Mouse (Mus musculus) urinary bladder, adult 18-20 months (tissue): ENCODE measurements at regions not wholly inside any gene's neighbourhood (a gene's known extent, or its start where the extent isn't known, plus 50 kb on each side); places are given as distances from the start of the nearest gene placed in this dataset.
"Not testable (repeated sequence)": the region's sequence is repeated elsewhere in the genome, so short reads cannot be mapped to it uniquely, and the experiment has no call there.

Experiments
- DNase-seq, 2 experiments: peaks; one replicate each; pipeline ENCODE4 v3.0.0; 2022; ENCODE audit warnings: low spot score in 2 of 2, mixed read lengths in 2 of 2

DNA sequence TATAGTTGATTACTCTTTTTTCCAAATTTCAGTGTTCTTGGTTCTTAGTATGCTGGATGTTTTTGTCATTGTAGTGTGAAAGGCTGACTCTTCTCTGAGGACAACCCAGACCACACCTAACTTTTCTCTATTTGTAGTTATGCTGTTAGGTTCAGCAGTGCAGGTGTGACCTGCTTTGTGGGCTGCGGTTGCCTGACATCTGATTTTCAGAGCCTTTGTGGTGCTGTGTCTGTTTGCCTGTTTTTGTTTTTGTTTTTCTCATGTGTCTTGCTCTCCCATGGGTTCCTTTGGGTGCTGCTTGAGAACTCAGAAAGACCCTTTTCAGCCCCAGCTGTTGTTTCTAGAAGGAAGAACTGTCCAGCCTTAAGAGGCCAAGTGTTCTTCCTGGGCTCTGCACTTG is 52.0 kb upstream of the Trpm1 start:
- no peak for DNase-seq

DNA sequence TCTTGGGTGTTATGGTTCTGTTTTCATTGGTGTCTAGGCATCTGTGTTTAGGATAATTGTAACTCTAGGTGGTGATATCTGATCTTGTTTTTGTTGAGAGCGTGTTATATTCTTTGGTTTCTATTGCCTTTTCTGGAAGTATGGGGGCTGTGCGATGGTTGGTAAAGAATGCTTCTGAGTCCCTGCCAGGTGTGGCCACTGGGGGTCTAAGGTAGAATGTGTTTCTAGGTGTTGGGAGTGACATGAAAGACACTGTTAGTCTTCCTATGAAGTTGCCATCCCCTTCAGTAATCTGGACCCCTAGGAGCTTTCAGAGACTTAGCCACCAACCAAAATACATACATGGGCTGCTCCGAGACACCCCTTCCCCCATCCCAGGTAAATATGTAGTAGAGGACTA is 54.0 kb upstream of the Trpm1 start:
- no peak for DNase-seq

DNA sequence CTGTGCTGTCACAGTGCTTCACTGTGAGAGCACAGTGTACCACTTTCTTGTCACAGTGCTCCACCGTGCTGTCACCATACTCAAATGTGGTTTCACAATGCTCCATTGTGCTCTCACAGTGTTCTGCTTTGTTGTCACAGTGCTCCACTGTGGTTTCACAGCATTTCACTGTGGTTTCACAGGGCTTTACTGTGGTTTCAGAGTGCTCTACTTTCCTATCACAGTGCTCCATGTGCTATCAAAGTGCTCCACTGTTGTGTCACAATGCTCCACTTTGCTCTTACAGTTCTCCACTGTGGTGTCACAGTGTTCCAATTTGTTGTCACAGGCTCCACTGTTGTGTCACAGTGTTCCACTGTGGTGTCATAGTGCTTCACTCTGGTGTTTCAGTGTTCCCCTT is 63.6 kb upstream of the Trpm1 start:
- DNase-seq: no peak

DNA sequence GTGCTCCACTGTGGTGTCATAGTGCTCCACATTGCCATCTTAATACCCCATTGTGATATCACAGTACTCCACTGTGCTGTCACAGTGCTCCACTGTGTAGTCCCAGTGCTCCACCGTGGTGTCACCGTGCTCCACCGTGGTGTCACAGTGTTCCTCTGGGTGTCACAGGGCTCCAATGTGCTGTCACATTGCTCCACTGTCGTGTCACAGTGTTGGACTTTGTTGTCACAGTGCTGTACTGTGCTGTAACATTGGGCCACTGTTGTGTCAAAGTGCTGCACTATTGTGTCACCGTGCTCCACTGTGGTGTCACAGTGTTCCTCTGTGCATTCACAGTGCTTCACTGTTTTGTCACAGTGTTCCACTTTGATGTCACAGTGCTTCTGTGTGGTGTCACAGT is 64.6 kb upstream of the Trpm1 start:
- DNase-seq: no peak

DNA sequence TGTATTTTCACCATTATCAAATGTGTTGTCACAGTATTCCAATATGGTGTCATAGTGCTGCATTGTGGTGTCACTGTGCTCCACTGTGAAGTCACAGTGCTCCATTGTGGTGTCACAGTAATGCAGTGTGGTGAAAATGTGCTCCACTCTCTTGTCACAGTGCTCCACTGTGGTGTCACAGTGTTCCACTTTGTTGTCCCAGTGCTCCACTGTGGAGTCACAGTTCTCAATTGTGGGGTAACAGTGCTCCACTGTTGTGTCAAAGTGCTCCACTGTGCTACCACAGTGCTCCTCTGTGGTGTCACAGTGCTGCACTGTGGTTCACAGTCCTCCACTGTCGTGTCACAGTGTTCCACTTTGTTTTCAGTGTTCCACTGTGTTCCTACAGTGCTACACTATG is 69.7 kb upstream of the Trpm1 start:
- DNase-seq: not testable (repeated sequence)

DNA sequence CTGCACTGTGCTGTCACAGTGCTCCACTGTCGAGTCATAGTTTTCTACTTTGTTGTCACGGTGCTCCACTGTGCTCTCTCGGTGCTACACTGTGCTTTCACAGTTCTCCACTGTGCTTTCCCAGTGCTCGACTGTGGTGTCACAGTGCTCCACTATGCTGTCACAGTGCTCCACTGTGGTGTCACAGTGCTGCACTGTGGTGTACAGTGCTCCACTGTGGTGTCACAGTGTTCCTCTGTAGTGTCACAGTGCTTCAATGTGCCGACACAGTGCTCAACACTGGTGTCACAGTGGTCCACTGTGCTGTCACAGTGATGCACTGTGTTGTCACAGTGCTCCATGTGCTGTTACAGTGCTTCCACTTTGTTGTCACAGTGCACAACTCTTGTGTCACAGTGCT is 71.0 kb upstream of the Trpm1 start:
- no peak for DNase-seq

DNA sequence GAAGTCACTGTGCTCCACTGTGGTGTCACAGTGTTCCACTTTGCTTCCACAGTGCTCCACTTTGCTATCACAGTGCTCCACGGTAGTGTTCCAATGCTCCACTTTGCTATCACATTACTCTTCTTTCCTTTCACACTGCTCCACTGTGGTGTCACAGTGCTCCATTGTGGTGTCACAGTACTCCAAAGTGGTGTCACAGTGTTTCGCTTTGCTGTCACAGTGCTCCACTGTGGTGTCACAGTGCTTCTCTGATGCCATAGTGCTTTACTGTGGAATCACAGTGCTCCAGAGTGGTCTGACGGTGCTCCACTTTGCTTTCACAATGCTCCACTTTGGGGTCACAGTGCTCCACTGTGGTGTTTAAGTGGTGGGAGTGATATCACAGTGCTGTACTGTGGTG is 71.4 kb upstream of the Trpm1 start:
- no peak for DNase-seq

DNA sequence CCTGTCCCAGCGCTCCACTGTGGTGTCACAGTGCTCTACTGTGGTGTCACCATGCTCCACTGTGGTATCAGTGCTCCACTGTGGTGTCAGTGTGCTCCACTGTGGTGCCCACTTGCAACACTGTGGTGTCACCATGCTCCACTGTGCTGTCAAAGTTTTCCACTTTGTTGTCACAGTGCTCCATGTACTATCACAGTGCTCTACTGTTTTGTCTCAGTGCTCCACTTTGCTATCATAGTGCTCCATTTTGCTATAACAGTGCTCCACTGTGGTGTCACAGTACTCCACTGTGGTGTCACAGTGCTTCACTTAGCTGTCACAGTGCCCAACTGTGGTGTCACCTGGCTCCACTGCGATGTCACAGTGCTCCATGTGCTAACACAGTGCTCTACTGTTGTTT is 72.0 kb upstream of the Trpm1 start:
- DNase-seq: no peak

DNA sequence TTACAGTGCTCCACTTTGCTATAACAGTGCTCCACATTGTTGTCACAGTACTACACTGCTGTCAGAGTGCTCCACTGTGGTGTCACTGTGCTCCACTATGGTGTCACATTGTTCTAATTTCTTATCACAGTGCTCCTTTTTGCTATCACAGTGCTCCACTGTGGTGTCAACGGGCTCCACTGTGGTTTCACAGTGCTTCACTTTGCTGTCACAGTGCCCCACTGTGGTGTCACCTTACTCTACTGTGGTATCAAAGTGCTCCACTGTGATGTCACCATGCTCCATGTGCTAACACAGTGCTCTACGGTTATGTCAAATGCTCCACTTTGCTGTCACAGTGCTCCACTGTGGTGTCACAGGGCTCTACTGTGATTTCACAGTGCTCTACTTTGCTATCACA is 72.6 kb upstream of the Trpm1 start:
- no peak for DNase-seq

DNA sequence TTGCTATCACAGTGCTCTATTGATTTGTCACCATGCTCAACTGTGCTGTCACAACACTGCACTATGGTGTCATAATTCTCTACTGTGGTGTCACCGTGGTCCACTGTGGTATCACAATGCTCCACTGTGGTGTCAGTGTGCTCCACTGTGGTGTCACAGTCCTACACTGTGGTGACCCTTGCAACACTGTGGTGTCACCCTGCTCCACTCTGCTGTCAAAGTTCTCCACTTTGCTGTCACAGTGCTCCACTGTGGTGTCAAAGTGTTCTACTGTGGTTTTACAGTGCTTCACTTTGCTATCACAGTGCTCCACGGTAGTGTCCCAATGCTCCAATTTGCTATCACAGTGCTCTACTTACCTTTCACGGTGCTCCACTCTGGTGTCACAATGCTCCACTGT is 74.3 kb upstream of the Trpm1 start:
- DNase-seq: no peak

DNA sequence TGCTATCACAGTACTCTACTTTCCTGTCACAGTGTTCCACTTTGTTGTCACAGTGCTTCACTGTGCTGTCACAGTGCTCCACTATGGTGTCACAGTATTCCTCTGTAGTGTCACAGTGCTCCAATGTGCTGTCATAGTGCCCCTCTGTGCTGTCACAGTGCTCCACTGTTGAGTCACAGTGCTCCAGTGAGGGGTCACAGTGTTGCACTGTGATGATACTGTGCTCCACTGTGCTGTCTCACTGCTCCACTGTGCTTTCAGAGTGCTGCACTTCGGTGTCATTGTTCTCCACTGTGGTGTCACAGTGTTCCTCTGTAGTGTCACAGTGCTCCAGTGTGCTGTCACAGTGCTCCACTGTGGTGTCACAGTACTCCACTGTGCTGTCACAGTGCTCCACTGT is 75.0 kb upstream of the Trpm1 start:
- DNase-seq: no peak

DNA sequence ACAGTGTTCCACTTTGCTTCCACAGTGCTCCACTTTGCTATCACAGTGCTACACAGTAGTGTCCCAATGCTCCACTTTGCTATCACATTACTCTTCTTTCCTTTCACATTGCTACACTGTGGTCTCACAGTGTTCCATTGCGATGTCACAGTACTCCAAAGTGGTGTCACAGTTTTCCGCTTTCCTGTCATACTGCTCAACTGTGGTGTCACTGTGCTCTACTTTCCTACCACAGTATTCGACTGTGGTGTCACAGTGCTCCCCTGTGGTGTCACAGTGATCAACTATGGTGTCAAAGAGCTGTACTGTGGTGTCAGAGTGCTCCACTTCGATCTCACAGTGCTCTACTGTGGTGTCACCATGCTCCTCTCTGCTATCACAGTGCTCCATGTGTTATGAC is 76.1 kb upstream of the Trpm1 start:
- no peak for DNase-seq

DNA sequence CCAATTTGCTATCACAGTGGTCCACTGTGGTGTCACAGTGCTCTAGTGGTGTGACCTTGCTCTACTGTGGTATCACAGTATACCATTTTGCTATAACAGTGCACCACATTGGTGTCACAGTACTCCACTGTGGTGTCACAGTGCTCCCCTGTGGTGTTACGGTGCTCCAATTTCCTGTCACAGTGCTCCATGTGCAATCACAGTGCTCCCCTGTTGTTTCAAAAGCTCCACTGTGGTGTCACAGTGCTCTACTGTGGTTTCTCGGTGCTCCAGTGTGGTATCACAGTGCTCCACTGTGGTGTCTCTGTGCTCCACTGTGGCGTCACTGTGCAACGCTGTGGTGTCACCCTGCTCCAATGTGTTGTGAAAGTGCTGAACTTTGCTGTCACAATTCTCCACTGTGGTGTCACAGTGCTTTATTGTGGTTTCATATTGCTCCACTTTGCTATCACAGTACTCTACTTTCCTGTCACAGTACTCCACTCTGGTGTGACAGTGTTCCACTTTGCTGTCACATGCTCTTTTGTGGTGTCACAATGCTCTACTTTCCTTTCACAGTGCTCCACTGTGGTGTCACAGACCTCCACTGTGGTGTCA is 76.8 kb upstream of the Trpm1 start:
- no peak for DNase-seq

DNA sequence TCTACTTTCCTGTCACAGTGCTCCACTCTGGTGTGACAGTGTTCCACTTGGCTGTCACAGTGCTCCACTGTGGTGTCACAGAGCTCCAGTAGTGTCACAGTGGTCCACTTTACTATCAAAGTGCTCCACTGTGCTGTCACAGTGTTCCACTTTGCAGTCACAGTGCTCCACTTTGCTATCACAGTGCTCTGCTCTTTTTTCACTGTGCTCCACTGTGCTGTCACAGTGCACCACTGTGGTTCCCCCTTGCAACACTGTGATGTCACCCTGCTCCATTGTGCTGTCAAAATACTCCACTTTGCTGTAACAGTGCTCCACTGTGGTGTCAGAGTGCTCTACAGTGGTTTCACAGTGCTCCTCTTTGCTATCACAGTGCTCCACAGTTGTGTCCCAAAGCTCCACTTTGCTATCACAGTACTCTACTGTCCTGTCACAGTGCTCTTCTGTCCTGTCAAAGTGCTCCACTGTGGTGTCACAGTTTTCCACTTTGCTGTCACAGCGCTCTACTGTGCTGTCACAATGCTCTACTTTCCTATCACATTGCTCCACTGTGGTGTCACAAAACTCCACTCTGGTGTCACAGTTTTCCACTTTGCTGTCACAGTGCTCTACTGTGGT is 77.8 kb upstream of the Trpm1 start:
- no peak for DNase-seq

DNA sequence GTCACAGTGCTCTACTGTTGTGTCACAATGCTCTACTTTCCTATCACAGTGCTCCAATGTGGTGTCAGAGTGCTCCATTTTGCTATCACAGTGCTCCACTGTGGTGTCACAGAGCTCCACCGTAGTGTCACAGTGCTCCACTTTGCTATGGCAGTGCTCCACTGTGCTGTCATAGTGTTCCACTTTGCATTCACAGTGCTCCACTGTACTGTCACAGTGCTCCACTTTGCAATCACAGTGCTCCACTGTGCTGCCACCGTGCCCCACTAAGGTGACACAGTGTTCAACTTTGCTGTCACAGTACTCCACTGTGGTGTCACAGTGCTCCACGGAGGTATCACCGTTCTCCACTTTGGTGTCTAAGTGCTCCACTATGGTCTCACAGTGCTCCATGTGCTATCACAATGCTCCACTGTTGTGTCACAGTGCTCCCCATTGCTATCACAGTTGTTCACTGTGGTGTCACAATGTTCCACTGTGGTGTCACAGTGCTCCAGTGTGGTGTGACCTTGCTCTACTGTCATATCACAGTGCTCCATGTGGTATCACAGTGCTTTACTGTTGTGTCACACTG is 78.9 kb upstream of the Trpm1 start:
- no peak for DNase-seq

DNA sequence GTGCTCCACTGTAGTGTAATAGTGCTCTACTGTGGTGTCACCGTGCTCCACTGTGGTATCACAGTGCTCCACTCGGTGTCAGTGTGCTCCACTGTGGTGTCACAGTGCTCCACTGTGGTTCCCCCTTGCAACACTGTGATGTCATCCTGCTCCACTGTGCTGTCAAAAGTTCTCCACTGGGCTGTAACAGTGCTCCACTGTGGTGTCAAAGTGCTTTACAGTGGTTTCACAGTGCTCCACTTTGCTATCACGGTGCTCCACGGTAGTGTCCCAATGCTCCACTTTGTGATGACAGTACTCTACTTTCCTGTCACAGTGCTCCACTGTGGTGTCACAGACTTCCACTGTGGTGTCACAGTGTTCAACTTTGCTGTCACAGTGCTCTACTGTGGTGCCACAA is 79.4 kb upstream of the Trpm1 start:
- DNase-seq: no peak

DNA sequence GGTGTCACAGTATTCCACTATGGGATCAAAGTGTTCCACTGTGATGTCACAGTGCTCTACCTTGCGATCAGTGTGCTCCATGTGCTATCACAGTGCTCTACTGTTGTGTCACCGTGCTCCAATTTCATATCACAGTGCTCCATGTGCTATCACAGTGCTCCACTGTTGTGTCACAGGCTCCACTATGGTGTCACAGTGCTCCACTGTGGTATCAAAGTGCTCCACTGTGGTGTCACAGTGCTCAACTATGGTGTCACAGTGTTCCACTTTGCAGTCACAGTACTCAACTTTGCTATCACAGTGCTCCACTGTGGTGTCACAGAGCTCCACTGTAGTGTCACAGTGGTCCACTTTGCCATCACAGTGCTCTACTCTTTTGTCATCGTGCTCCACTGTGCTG is 79.9 kb upstream of the Trpm1 start:
- DNase-seq: no peak

DNA sequence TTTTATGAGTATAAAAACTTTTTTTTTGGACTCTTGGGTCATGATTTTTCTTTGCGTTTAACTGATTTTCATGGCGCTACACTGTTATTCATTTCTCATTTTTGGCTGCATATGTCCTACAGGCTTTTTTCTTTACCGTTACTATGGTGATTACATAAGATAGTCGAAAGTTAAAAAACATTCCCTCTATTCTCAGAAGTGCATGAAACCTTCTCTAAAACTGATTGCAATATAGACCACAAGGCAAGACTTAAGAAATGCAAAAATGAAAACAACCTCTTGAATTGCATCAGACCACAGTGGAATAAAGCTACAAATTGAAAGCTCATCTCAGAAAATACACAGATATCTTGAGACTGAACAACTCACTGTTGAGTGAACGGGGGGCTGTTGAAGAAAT is 82.7 kb upstream of the Trpm1 start:
- no peak for DNase-seq

DNA sequence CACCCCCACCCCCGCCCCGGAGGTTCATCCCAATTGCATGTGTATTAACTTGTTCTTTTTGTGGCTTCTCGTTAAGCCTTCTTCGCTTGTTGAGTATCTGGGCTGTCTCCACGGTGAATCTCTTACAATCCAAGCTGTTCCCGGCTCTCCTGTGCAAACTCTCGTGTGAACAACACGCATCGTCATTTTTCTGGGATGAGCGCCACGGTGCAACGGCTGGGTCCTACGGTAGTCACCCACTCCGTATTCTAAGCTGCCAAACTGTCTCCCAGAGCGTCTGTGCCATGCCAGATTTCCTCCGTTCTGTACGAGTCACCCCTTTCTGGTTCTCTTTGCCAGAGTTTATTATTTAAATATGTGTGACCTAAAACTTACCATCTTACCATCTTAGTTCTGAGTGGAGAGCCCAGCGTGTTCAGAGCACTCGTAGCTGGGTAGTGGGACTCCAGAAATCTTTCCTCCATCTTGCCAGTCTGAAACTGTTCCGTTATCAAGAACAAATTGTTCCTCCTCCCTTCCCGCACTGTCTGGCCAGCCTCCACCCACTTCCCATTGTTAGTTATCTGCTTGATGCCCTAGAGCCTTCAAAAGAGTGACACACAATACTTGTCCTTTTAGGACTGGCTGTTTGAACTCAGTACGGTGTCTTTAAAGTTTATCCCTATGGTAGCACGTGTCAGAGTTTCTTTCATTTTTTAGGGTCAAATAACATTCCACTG is 87.9 kb upstream of the Trpm1 start:
- no peak for DNase-seq

DNA sequence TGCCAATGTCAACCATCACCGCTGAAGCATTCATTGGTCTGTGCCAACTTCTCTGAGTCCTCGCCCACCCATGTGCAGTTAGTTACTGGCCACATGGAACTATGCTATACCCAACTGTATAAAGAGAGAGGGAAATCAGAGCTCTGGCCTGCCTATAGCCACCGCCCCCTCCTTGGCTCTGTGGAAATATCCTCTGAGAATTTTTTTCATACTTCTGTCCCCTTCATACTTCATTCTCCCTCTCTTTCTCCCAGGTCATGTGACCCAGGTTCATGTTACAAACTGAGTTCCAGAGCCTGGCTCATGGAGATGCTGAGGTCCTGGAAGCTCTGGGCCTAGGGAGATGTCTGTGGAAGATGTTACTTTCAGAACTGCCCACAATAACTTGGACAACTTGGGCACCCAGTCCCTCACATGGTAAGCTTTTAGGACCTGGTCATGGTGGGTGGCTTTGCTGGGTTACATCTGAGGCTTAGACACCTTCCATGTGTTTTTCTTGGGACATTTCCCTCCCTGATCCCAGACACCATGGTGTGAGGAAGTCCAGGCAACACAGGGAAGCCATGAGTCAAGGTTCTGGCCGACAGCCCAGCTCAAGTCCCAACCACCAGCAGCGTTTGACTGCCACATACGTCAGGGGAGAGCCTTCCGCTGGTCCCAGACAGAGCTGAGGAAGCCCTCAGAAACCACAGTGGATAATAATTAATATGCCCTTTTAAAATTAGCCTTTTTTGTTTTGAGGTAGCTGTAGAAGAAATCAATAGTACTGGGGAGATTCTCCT is 89.0 kb upstream of the Trpm1 start:
- no peak for DNase-seq

DNA sequence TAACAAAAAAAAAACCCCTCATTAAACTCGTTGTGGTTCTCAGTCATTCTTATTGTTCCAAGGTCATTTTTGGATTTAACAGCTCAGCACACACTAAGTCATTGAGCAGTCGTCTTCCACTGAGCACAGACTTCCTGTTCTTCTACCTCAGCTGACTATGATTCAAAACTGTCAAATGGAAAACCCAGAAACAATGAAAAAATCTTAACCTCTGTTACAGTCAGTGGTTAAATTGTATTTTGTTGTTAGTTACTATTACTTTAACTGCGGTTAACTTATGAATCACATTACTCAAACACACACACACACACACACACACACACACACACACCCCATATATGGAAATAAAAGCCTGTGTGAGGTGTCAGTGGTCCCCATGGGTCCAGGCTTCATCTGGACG is 92.5 kb upstream of the Trpm1 start:
- no peak for DNase-seq

DNA sequence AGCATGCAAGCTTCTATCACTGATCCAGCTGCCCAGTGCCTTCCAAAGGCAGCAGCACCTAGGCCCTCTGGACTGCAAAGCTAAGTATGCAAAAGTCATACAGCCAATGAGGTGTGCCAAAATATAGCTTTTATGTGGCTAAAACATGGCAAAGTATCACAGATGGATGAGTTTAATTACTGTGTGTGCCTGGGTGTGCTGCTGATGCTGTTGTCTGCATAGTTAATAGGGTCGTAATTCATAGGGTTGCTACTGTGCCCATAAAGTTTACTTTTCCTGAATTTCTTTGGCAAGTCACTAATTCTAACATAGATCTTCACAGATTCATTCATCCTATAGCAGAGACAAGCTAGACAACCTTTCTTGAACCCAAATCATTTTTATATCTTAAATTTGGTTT is 93.1 kb upstream of the Trpm1 start:
- no peak for DNase-seq
